Mouse (Mus musculus) erythroblast, embryonic 14.5 days (primary cell): Measurements from ENCODE around the gene Terb1.

Source experiments
- GATA1 ChIP-seq: IDR thresholded peaks from 2 replicates; pipeline ENCODE4 v1.6.1; 2012; ENCODE audit warnings: low read length, inconsistent platforms, mixed read lengths
- TAL1 ChIP-seq: IDR thresholded peaks from 3 replicates; pipeline ENCODE4 v1.6.1; 2012; ENCODE audit warnings: low read length, inconsistent platforms, mixed read lengths

DNA sequence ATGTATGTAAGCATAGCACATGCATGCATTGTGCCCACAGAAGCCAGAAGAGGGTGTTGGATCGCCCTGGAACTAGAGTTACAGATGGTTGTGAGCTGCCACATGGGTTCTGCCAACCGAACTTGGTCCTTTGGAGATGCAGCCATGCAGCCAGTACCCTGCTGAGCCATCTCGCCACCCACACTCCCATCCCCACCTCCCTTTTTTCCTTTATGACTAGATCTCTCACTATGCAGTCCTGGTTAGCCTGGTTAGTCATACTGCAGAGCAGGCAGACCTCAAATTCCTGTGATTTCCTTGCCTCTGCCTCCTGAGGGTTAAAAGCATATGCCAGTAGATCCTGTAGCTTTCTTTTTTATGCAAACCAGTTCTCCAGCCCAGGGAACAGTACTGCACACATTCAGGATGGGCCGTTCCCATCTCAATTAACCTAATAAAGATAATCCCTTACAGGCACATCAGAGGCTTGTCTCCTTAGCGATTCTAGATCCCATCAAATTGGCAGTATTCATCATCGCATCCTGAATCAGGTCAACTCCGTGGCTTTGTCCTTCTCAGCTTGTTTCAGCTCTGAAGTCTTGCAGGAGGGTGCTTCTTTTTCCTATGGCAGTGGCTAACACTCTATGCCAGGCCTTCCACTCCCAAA lies 99.0 kb downstream of the Terb1 start:
- TF ChIP-seq GATA1 (no peak), TAL1 (no peak)
